11 mouse cellular contexts compared by ENCODE assay signal in the genomic region with DNA sequence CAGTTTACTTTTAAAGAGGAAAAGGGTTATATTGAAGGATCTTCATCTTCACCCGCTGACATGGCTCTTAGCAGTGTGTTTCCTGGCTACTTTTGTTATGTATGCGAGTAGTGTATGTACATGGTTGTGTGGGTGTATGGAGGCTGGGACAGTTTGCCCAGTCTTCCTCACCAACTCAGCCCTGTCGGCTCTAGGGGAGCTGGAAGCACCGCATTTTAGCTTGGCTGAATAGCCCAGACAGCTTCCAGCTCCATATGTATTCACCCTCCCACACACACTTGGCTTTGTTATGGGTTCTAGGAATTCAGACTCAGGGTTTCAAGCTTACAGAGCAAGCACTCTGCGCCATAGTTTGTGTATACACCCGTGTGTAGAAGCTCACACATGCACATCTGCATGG. TPM values are rescaled to one million over a fixed set of nuclear protein-coding genes. Genes with fewer than 3 reads are reported as not detected.
DNase-seq lines count a peak whose midpoint lies in the region; ATAC-seq and TF ChIP-seq lines count a peak whose summit lies in the region.
"Had no signal": no experiment of that assay in that cellular context is flagged by ENCODE, and none has a peak within 500 bp of the region (broad histone marks: within the 10 kb centered on the region; RNA-seq: fewer than 3 reads in every experiment).

No protein-coding gene starts in this region.

- no peaks in the 10 kb centered on the region for H3K27me3 ChIP-seq in heart, postnatal 0 days (ENCODE audit: control insufficient read depth, insufficient read depth, low read length)
- H3K27me3 ChIP-seq in neural tube, embryonic 15.5 days (replicated peaks), result no peaks in the 10 kb centered on the region
- H3K27me3 ChIP-seq: heart, embryonic 12.5 days had no signal

- DNase-seq in heart, postnatal 0 days (ENCODE audit: low spot score), result no peak
- no peak for DNase-seq in heart, postnatal 36 days
- peak; percentile 87 for DNase-seq in brain, adult 2 months (ENCODE audit: low read depth, low spot score)
- DNase-seq in layer of hippocampus, adult 8-10 months (ENCODE audit: low spot score in 2 of 2), result peak; percentile 48 to 61
- peak; percentile 61 to 69 for DNase-seq in left cerebral cortex, postnatal 36 days (ENCODE audit: low spot score in 2 of 2)
- DNase-seq in thymus, postnatal 36 days, result no peak
- DNase-seq in testis, postnatal 14 days (ENCODE audit: low spot score), result no peak

- intact Hi-C loops in heart, postnatal 36 days (cut with DNase I), result loop anchor here (2.0 to 5.0 kb wide), 2 partner anchors 26 to 56 kb away; no protein-coding TSS in a partner anchor
- intact Hi-C loops in left cerebral cortex, postnatal 36 days (cut with DNase I), result no loop called here

- no peak overlapping the region for H3K4me3 ChIP-seq in heart, postnatal 0 days (ENCODE audit: low read depth, low read length)
- H3K4me3 ChIP-seq in neural tube, embryonic 15.5 days (replicated peaks), result no peak overlapping the region
- H3K4me3 ChIP-seq: heart, embryonic 12.5 days; midbrain, embryonic 10.5 days had no signal

- TF ChIP-seq EP300 in heart, postnatal 0 days (IDR thresholded peaks at IDR 0.05; ENCODE audit: low read depth), result no peak

- no peak overlapping the region for H3K9ac ChIP-seq in heart, postnatal 0 days (replicated peaks; ENCODE audit: low read depth, low read length)
- H3K9ac ChIP-seq in neural tube, embryonic 15.5 days (replicated peaks), result no peak overlapping the region
- H3K9ac ChIP-seq: heart, embryonic 12.5 days; lung, embryonic 14.5 days had no signal

- 0 out of 2 replicates have a peak overlapping the region, but pooled peaks have one; percentile 11 for H3K27ac ChIP-seq in heart, postnatal 0 days (ENCODE audit: low read depth)
- no peak overlapping the region for H3K27ac ChIP-seq in neural tube, embryonic 15.5 days (replicated peaks)
- H3K27ac ChIP-seq: midbrain, embryonic 10.5 days had no signal

- no peak for TF ChIP-seq CTCF in heart, postnatal 0 days (IDR thresholded peaks at IDR 0.05; ENCODE audit: low read depth)

- no peaks in the 10 kb centered on the region for H3K9me3 ChIP-seq in heart, postnatal 0 days (replicated peaks; ENCODE audit: control insufficient read depth, low read length)
- H3K9me3 ChIP-seq in neural tube, embryonic 15.5 days (replicated peaks), result no peaks in the 10 kb centered on the region
- H3K9me3 ChIP-seq: heart, embryonic 12.5 days; midbrain, embryonic 10.5 days had no signal

- no peak overlapping the region for H3K4me2 ChIP-seq in heart, postnatal 0 days (ENCODE audit: low read depth, low read length)
- no peak overlapping the region for H3K4me2 ChIP-seq in neural tube, embryonic 15.5 days
- H3K4me2 ChIP-seq: heart, embryonic 12.5 days; lung, embryonic 14.5 days had no signal

- no peak for ATAC-seq in heart, postnatal 0 days (ENCODE audit: insufficient read depth, low read depth)
- no peak for ATAC-seq in neural tube, embryonic 15.5 days (ENCODE audit: low FRiP score)

- no peaks in the 10 kb centered on the region for H3K4me1 ChIP-seq in heart, postnatal 0 days (ENCODE audit: control insufficient read depth, insufficient read depth)
- no peaks in the 10 kb centered on the region for H3K4me1 ChIP-seq in neural tube, embryonic 15.5 days
- H3K4me1 ChIP-seq: heart, embryonic 12.5 days; midbrain, embryonic 10.5 days had no signal

- peaks cover 28% of the 10 kb centered on the region for H3K36me3 ChIP-seq in heart, postnatal 0 days (replicated peaks; ENCODE audit: control insufficient read depth, insufficient read depth, low read length)
- H3K36me3 ChIP-seq in neural tube, embryonic 15.5 days, result peaks cover 36% of the 10 kb centered on the region

- WGBS in heart, postnatal 0 days, result 65% methylated on average over 6 of the region's 6 CpGs
- 83% methylated on average over 6 of the region's 6 CpGs for WGBS in neural tube, embryonic 15.5 days

RNA-seq across cellular contexts. Expression of gene Zbtb8os, which starts 15.6 kb away (rescaled TPM):
- 13.5 and 20.8 TPM in 2 replicates for total RNA-seq in heart, postnatal 0 days (2014; rRNA removed; ENCODE audit: low replicate concordance)
- polyA plus RNA-seq in heart, postnatal 0 days (2015; fragmentation: Nextera tagmentation; extraction: Ambion mirVana), result 32.2 and 33.7 TPM in 2 replicates
- total RNA-seq in heart, postnatal 36 days (2021), result 10 to 100 TPM; 22.9 to 27.1 TPM
- 10 to 100 TPM; 30.7 to 32.4 (median 31.6) TPM for total RNA-seq in layer of hippocampus, adult 8-10 months (2022)
- total RNA-seq in left cerebral cortex, postnatal 36 days (2021), result 10 to 100 TPM; 24.6 to 28.4 TPM
- 18.3 and 29.5 TPM in 2 replicates for polyA plus RNA-seq in neural tube, embryonic 15.5 days (2015; fragmentation: Nextera tagmentation; extraction: Ambion mirVana)

RNA-seq across cellular contexts. Expression of gene Rbbp4, which starts 15.9 kb away (rescaled TPM):
- total RNA-seq in heart, postnatal 0 days (2014; rRNA removed; ENCODE audit: low replicate concordance), result 97.3 and 101 TPM in 2 replicates
- polyA plus RNA-seq in heart, postnatal 0 days (2015; fragmentation: Nextera tagmentation; extraction: Ambion mirVana), result 221 and 222 TPM in 2 replicates
- 10 to 100 TPM; 70.5 to 80.8 TPM for total RNA-seq in heart, postnatal 36 days (2021)
- 100 to 1,000 TPM; 114 to 129 (median 116) TPM for total RNA-seq in layer of hippocampus, adult 8-10 months (2022)
- total RNA-seq in left cerebral cortex, postnatal 36 days (2021), result 100 to 1,000 TPM; 115 to 123 TPM
- 246 and 284 TPM in 2 replicates for polyA plus RNA-seq in neural tube, embryonic 15.5 days (2015; fragmentation: Nextera tagmentation; extraction: Ambion mirVana)

RNA-seq across cellular contexts. Expression of gene Zbtb8a, which starts 26.8 kb away (rescaled TPM):
- total RNA-seq in heart, postnatal 0 days (2014; rRNA removed; ENCODE audit: low replicate concordance), result 14.0 and 15.4 TPM in 2 replicates
- 7.0 TPM in 2 replicates for polyA plus RNA-seq in heart, postnatal 0 days (2015; fragmentation: Nextera tagmentation; extraction: Ambion mirVana)
- total RNA-seq in heart, postnatal 36 days (2021), result 1 to 10 TPM; 3.3 to 4.1 TPM
- total RNA-seq in layer of hippocampus, adult 8-10 months (2022), result 1 to 10 TPM; 2.5 to 4.5 (median 2.9) TPM
- total RNA-seq in left cerebral cortex, postnatal 36 days (2021), result 1 to 10 TPM; 4.7 to 6.5 TPM
- polyA plus RNA-seq in neural tube, embryonic 15.5 days (2015; fragmentation: Nextera tagmentation; extraction: Ambion mirVana), result 18.2 and 20.2 TPM in 2 replicates

Comparison
In these comparisons a context has a peak if more than half of its experiments do, and no peak if none do; other contexts are left out.
1. DNase-seq: peak in brain, adult 2 months (single experiment), layer of hippocampus, adult 8-10 months (2 of 2) and left cerebral cortex, postnatal 36 days (2 of 2); none in heart, postnatal 0 days (single experiment), heart, postnatal 36 days (0 of 2), thymus, postnatal 36 days (0 of 2) and testis, postnatal 14 days (single experiment).